Mouse (Mus musculus): ENCODE results near the gene Lhx5. TPM values are rescaled to one million over a fixed set of nuclear protein-coding genes. Genes with fewer than 3 reads are reported as not detected.

Gene Lhx5
- polyA plus RNA-seq, 1 experiment: 30.0 TPM

DNA sequence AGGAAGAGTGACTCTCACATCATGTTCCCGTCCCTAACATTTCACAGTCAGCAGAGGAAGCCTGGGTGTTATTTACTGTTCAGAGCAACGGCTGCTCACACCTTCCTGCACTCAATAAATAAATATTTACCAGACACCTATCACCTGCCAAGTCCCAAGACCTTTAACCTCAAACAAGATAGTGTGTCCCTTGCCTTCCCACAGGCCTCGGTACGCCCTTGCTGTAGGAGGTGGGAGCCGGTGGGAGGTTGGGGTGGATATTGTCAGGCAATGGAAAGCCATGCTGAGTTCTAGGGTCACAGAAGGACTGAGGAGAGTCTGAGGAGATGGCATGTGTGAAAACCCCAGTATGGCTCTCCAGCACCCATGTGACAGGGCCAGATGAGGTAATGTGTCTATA is 36.8 kb downstream of the Lhx5 start:
- no peak for DNase-seq (ENCODE audit: low read depth)

DNA sequence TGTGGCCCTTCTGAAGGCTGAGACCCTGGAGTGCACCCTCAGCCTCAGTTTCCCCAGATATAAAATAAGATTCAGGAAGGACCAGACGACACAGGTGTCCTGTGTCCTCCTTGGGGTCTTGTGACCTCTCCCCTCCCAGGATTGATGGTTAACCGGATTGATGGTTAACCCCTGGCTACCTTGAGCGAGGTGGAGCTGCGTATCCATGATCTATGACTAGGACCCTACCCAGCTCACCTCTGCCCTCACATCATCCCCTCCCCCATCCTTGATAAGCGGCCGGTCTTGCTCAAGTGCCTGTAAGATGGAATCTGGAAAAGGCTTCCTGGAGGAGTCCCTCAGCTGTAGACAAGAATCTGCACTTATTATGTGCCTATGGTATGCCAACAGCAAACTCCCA is 37.3 kb downstream of the Lhx5 start:
- no peak for DNase-seq (ENCODE audit: low read depth)
- no peak for TF ChIP-seq POLR2A (IDR thresholded peaks at IDR 0.05; ENCODE audit: borderline replicate concordance, extremely low read depth, insufficient read depth, insufficient read length, poor library complexity, severe bottlenecking)
- TF ChIP-seq CTCF (IDR thresholded peaks at IDR 0.05; ENCODE audit: borderline replicate concordance, extremely low read depth, insufficient read depth, insufficient read length): no peak

More for the DNA sequence above, 36.8 kb downstream of the Lhx5 start:
- TF ChIP-seq CTCF (IDR thresholded peaks at IDR 0.05; ENCODE audit: borderline replicate concordance, extremely low read depth, insufficient read depth, insufficient read length) (no peak), POLR2A (IDR thresholded peaks at IDR 0.05; ENCODE audit: borderline replicate concordance, extremely low read depth, insufficient read depth, insufficient read length, poor library complexity, severe bottlenecking) (no peak)

DNA sequence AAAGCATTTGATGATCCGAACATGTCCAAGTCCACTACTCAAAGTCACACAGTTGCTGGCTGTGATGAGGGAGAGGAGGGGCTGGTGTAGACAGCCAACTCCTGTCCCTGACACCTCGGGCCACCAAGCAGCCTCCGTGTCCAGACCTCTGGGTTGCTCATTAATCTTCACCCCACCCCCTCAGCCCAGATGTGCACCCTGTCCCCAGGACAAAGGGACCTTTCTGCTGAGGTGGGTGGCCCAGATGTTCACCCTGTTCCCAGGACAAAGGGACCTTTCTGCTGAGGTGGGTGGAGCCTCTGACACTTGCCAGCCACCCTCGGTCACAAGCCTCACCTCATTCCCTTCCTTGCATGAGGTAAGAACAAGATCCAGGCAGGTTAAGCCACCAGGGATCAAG is 40.0 kb downstream of the Lhx5 start:
- TF ChIP-seq POLR2A (IDR thresholded peaks at IDR 0.05; ENCODE audit: borderline replicate concordance, extremely low read depth, insufficient read depth, insufficient read length, poor library complexity, severe bottlenecking) (no peak), CTCF (IDR thresholded peaks at IDR 0.05; ENCODE audit: borderline replicate concordance, extremely low read depth, insufficient read depth, insufficient read length) (no peak)

DNA sequence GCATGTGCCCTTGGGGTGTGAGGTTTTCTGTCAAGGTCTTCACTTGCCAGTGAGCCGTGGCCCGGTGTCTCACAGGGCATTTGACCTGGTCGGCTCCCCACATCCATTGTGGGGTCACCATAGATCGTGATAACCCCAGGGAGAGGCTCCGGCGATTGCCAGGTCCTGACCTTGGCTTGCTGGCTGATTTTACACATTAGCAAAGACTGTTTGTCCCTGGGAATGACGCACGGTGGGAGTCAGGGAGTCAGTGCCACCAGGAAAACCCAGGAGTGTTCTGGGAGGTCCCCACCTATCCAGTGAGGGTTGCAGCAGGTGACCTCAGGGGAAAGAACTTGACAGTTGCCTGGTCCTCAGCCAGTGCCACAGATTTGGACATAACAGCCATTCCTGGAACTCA is 41.3 kb downstream of the Lhx5 start, which contains the start of gene Sdsl:
TSS of gene Sdsl (minus strand) at position 41 of the 400 bp plus-strand sequence.
- no peak for DNase-seq (ENCODE audit: low read depth)
- TF ChIP-seq POLR2A (IDR thresholded peaks at IDR 0.05; ENCODE audit: borderline replicate concordance, extremely low read depth, insufficient read depth, insufficient read length, poor library complexity, severe bottlenecking) (no peak), CTCF (IDR thresholded peaks at IDR 0.05; ENCODE audit: borderline replicate concordance, extremely low read depth, insufficient read depth, insufficient read length) (no peak)

More for the DNA sequence above, 40.0 kb downstream of the Lhx5 start:
- no peak for DNase-seq (ENCODE audit: low read depth)

DNA sequence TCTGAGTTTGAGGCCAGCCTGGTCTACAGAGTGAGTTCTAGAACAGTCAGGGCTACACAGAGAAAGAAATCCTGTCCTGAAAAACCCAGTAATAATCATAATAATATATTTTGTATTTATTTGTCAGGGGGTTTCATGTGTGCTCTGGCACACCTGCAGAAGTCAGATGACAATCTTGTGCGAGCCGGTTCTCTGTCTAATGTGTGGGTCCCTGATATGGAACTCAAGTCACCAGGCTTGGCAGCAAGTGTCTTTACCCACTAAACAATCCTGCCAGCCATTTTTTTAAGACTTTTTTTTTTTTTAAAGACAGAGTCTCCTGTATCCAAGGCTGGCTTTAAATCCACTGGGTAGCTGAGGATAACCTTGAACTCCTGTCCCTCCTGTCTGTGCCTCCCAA is 41.9 kb downstream of the Lhx5 start:
- TF ChIP-seq CTCF (IDR thresholded peaks at IDR 0.05; ENCODE audit: borderline replicate concordance, extremely low read depth, insufficient read depth, insufficient read length): no peak
- TF ChIP-seq POLR2A (IDR thresholded peaks at IDR 0.05; ENCODE audit: borderline replicate concordance, extremely low read depth, insufficient read depth, insufficient read length, poor library complexity, severe bottlenecking): no peak
- DNase-seq (ENCODE audit: low read depth): no peak

DNA sequence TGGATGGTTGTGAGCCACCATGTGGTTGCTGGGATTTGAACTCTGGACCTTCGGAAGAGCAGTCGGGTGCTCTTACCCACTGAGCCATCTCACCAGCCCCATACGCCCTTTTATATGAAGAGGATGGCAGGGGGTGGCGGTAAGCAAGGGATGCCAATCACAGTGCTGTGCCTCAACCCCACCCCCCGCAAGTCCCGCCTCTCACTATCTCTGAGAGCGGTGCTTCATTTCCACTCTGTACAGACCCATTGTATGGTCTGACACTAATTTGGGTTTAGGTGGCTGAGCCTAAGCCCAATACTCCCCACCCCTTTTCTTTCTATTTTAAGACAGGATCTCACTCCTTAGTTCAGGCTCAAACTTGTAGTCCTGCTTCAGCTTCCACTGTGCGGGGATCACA is 44.4 kb downstream of the Lhx5 start:
- no peak for DNase-seq (ENCODE audit: low read depth)
- no peak for TF ChIP-seq POLR2A (IDR thresholded peaks at IDR 0.05; ENCODE audit: borderline replicate concordance, extremely low read depth, insufficient read depth, insufficient read length, poor library complexity, severe bottlenecking)
- TF ChIP-seq CTCF (IDR thresholded peaks at IDR 0.05; ENCODE audit: borderline replicate concordance, extremely low read depth, insufficient read depth, insufficient read length): no peak

DNA sequence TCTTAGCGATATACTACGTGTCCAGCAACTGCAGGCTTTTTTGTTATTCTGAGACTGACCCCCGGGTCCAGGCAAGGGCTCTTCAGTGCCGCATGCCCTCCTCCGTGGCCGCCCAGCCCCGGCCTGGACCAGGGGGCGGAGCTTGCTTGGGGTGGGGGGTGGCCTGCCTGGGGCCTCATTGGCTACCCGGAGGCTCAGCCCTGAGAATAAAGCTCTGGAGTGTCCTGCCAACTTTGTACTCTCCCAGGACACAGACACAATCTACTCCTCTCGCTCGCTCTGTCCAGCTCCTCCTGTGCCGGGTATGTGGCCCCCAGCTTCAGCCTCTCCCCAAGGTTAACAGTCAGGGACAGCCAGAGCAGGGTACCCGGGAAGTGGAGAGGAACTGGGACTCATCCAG is 44.8 kb downstream of the Lhx5 start, which contains the start of gene Sds:
TSS of gene Sds (plus strand) at position 231 of the 400 bp plus-strand sequence.
- no peak for TF ChIP-seq POLR2A (IDR thresholded peaks at IDR 0.05; ENCODE audit: borderline replicate concordance, extremely low read depth, insufficient read depth, insufficient read length, poor library complexity, severe bottlenecking)
- TF ChIP-seq CTCF (IDR thresholded peaks at IDR 0.05; ENCODE audit: borderline replicate concordance, extremely low read depth, insufficient read depth, insufficient read length): no peak
- no peak for DNase-seq (ENCODE audit: low read depth)

DNA sequence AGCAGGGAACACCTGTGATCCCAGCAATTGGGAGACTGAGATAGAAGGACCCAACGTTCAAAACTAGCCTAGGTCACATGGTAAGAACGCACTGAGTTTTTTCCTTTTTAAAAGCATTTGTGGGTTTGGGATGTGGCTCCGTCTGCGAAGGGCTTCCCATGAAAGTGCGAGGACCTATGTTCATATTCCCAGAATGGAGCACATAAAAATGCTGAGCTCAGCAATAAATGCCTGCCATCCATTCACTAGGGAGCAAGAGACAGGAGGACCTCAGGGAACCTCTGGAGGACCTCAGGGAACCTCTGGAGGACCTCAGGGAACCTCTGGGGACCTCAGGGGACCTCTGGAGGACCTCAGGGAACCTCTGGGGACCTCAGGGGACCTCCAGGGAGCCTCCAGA is 46.5 kb downstream of the Lhx5 start:
- no peak for DNase-seq (ENCODE audit: low read depth)
- no peak for TF ChIP-seq POLR2A (IDR thresholded peaks at IDR 0.05; ENCODE audit: borderline replicate concordance, extremely low read depth, insufficient read depth, insufficient read length, poor library complexity, severe bottlenecking)
- no peak for TF ChIP-seq CTCF (IDR thresholded peaks at IDR 0.05; ENCODE audit: borderline replicate concordance, extremely low read depth, insufficient read depth, insufficient read length)

DNA sequence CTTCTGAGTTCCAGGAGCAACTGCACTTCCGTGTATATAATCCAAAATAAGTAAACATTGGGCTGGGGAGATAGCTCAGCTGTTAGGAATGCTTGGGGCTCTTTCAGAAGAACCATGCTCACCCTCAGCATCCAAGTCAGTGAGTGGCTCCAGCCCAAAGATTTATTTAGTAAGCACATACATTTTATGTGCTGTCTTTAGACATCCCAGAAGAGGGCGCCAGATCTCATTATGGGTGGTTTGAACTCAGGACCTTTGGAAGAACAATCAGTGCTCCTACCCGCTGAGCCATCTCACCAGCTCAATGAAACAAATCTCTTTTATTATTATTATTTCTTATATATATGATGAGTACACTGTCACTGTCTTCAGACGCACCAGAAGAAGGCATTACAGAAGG is 48.0 kb downstream of the Lhx5 start:
- TF ChIP-seq POLR2A (IDR thresholded peaks at IDR 0.05; ENCODE audit: borderline replicate concordance, extremely low read depth, insufficient read depth, insufficient read length, poor library complexity, severe bottlenecking) (no peak), CTCF (IDR thresholded peaks at IDR 0.05; ENCODE audit: borderline replicate concordance, extremely low read depth, insufficient read depth, insufficient read length) (no peak)
- DNase-seq (ENCODE audit: low read depth): no peak

DNA sequence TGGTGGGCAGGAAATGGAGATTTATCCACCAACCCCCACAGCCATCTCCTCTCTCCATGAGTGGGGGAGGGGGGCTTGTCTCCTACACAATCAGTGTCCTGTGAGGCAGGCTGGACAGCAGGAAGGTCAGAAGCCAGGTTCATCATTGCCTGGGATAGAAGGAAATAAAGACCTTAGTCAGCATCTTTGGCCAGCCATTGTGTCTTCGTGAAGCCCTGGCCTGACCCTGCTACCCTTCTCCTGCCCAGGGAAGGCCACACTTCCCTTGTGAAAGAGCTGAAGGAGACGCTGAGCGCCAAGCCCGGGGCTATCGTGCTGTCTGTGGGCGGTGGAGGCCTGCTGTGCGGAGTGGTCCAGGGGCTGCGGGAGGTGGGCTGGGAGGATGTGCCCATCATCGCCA is 49.7 kb downstream of the Lhx5 start:
- TF ChIP-seq POLR2A (IDR thresholded peaks at IDR 0.05; ENCODE audit: borderline replicate concordance, extremely low read depth, insufficient read depth, insufficient read length, poor library complexity, severe bottlenecking) (no peak), CTCF (IDR thresholded peaks at IDR 0.05; ENCODE audit: borderline replicate concordance, extremely low read depth, insufficient read depth, insufficient read length) (no peak)

DNA sequence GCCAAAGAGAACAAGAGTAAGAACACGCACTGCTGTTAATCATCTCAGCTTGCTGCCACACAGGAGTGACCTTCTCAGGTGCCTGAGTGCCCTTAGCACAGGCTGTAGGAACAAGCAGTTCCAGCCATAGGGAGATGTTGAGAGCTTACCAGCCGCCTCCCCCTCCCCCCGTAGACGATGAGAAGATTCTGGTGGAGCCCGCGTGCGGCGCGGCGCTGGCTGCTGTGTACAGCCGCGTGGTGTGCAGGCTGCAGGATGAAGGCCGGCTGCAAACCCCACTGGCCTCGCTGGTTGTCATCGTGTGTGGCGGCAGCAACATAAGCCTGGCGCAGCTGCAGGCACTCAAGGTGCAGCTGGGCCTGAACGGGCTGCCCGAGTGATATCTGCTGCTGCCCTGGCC is 51.9 kb downstream of the Lhx5 start:
- DNase-seq (ENCODE audit: low read depth): peak; percentile 44
- TF ChIP-seq CTCF (IDR thresholded peaks at IDR 0.05; ENCODE audit: borderline replicate concordance, extremely low read depth, insufficient read depth, insufficient read length): no peak
- no peak for TF ChIP-seq POLR2A (IDR thresholded peaks at IDR 0.05; ENCODE audit: borderline replicate concordance, extremely low read depth, insufficient read depth, insufficient read length, poor library complexity, severe bottlenecking)

More for the DNA sequence above, 49.7 kb downstream of the Lhx5 start:
- DNase-seq (ENCODE audit: low read depth): no peak

DNA sequence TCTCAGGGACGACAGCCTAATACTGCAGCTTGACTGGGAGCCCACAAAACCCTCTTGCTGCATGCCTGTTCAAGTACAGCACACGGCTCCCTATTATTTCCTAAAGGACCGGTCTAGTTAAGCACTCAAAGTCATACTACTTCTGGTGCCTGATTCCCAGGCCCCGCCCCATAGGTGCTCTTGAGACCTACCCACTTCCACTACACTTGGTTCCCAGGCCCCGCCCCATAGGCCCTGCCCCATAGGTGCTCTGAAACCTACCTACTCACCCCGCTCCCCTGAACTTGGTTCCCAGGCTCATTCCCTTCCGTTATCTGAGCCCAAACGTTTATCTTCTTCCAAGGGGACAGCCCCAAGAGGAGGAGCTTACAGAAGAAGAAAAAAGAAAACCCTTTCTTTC is 56.3 kb downstream of the Lhx5 start:
- no peak for DNase-seq (ENCODE audit: low read depth)
- TF ChIP-seq CTCF (IDR thresholded peaks at IDR 0.05; ENCODE audit: borderline replicate concordance, extremely low read depth, insufficient read depth, insufficient read length) (no peak), POLR2A (IDR thresholded peaks at IDR 0.05; ENCODE audit: borderline replicate concordance, extremely low read depth, insufficient read depth, insufficient read length, poor library complexity, severe bottlenecking) (no peak)

Data from brain, embryonic 14.5 days (tissue).